Mouse (Mus musculus) lung, embryonic 14.5 days (tissue): ENCODE measurements around the gene Cpne6. TPM values are rescaled to one million over a fixed set of nuclear protein-coding genes. Genes with fewer than 3 reads are reported as not detected.

Source experiments
- ATAC-seq: fragments of 200-750 bp; cut with Nextera tagmentation; 2 replicates; pipeline ENCODE4 v1.8.0; 2017; ENCODE audit warnings: mild to moderate bottlenecking, moderate TSS enrichment, moderate library complexity; ENCODE audit not compliant: insufficient read depth
- DNase-seq: peaks from one replicate; pipeline ENCODE4 v3.0.0-alpha.2; 2015
- H3K27ac ChIP-seq: fragments of 300-500 bp; sonication (generic); 2 replicates; pipeline ENCODE4 v1.5.1; 2014; ENCODE audit warnings: low read depth, mild to moderate bottlenecking, moderate library complexity
- H3K27me3 ChIP-seq: fragments of 300-500 bp; sonication (generic); 2 replicates; pipeline ENCODE4 v1.6.1; 2014; ENCODE audit warnings: low read length, control low read depth; ENCODE audit not compliant: insufficient read depth
- H3K36me3 ChIP-seq: fragments of 300-500 bp; sonication (generic); 2 replicates; pipeline ENCODE4 v1.6.1; 2014; ENCODE audit warnings: control low read depth; ENCODE audit not compliant: insufficient read depth
- H3K4me1 ChIP-seq: fragments of 300-500 bp; sonication (generic); 2 replicates; pipeline ENCODE4 v1.6.1; 2014; ENCODE audit warnings: antibody characterized with exemption, control low read depth; ENCODE audit not compliant: insufficient read depth
- H3K4me2 ChIP-seq: fragments of 300-500 bp; sonication (generic); 2 replicates; pipeline ENCODE4 v1.6.1; 2014; ENCODE audit warnings: mild to moderate bottlenecking
- H3K4me3 ChIP-seq: fragments of 300-500 bp; sonication (generic); 2 replicates; pipeline ENCODE4 v1.5.1; 2014; ENCODE audit warnings: low read depth, low read length
- H3K9ac ChIP-seq: fragments of 300-500 bp; sonication (generic); 2 replicates; pipeline ENCODE4 v1.6.1; 2014
- H3K9me3 ChIP-seq: fragments of 300-500 bp; sonication (generic); 2 replicates; pipeline ENCODE4 v1.6.1; 2016; ENCODE audit warnings: low read depth, low read length, control low read depth
- CTCF ChIP-seq: IDR thresholded peaks from 2 replicates; pipeline ENCODE4 v1.5.1; 2016; ENCODE audit warnings: antibody characterized with exemption, low read depth
- WGBS: fragments of 180-500 bp; shearing (Covaris S2); extraction: QIAGEN DNeasy Blood & Tissue Kit; methylation state at CpG from one replicate; pipeline ENCODE4 v1.1.7; 2014; 5-methylcytosine and 5-hydroxymethylcytosine counted together
- polyA plus RNA-seq: library from polyadenylated mRNA; unstranded; fragments of >200 nt; fragmentation: Nextera tagmentation; extraction: Ambion mirVana; gene quantifications from 2 replicates; pipeline ENCODE4 v1.2.1, GENCODE M21; 2014

The Cpne6 gene
- polyA plus RNA-seq, 1 experiment from 2014 or later, result 0.25 TPM

DNA sequence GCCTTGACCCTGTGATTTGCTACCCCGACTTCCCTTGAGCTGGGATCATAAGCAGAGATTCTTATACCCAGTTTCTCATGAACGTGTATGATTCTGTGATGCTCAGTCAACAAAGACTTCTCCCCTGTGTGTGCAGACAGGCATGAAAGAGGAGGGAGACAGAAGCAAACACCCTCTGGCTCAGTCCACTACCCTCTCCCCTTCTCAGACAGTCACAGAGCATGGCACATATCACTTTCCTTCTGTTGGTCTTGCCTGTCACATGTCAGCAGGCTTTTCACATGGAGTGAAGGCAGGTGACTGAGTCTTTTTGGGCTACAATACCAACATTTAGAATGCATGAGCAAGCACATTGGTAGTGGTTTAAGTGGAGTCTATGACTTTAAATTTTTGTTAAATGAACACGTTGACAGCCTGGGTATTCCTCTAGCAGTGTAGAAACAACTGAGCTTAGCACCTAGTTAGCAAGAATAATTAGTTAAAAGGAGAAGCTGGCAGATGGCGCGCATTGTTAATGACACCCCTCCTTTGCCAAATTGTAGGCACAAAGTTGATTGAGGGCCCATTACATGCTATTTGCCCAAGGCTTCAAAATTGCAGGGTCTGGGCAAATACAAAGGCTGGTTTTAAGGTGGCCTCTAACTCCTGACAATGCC is 25.7 kb upstream of the Cpne6 start:
- H3K27ac ChIP-seq, result no peak overlapping the region
- 74% methylated on average over 5 of the region's 5 CpGs for WGBS
- ATAC-seq (no peak), DNase-seq (no peak)
- H3K9ac ChIP-seq, result no peak overlapping the region
- no peak overlapping the region for H3K4me2 ChIP-seq
- no peak overlapping the region for H3K4me3 ChIP-seq
- no peak for TF ChIP-seq CTCF
- peaks cover 34% of the 10 kb centered on the region for H3K36me3 ChIP-seq
- no peaks in the 10 kb centered on the region for H3K9me3 ChIP-seq
- peaks cover 3% of the 10 kb centered on the region; the same call in 1 of the 2 replicates for H3K4me1 ChIP-seq
- no peaks in the 10 kb centered on the region for H3K27me3 ChIP-seq

DNA sequence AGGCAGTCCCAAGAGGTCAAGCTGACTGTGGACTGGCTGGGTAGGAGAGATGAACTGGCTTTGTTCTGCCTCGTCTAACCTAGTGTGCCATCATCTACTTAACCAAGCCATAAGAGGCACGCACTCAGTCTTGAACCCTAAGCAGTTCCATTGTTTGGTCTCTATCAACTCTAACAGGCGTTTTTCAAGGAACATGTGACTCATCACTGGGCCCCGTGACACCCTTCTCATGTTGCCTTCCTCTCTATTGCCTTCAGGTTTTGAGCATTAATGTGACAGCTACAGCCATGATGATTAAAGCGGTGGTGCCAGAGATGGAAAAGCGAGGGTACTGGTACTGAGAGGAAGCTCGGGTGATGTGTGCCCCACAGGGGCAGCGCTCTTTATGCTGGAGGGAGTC is 23.4 kb upstream of the Cpne6 start:
- 83% methylated on average over 8 of the region's 8 CpGs for WGBS
- DNase-seq (no peak), ATAC-seq (no peak)
- H3K36me3 ChIP-seq, result peaks cover 26% of the 10 kb centered on the region; the same call in 1 of the 2 replicates
- no peak overlapping the region for H3K4me3 ChIP-seq
- H3K27ac ChIP-seq, result no peak overlapping the region
- H3K9ac ChIP-seq, result no peak overlapping the region
- no peaks in the 10 kb centered on the region for H3K27me3 ChIP-seq
- H3K4me1 ChIP-seq, result peaks cover 3% of the 10 kb centered on the region; the same call in 1 of the 2 replicates
- TF ChIP-seq CTCF, result no peak
- no peak overlapping the region for H3K4me2 ChIP-seq
- no peaks in the 10 kb centered on the region for H3K9me3 ChIP-seq

DNA sequence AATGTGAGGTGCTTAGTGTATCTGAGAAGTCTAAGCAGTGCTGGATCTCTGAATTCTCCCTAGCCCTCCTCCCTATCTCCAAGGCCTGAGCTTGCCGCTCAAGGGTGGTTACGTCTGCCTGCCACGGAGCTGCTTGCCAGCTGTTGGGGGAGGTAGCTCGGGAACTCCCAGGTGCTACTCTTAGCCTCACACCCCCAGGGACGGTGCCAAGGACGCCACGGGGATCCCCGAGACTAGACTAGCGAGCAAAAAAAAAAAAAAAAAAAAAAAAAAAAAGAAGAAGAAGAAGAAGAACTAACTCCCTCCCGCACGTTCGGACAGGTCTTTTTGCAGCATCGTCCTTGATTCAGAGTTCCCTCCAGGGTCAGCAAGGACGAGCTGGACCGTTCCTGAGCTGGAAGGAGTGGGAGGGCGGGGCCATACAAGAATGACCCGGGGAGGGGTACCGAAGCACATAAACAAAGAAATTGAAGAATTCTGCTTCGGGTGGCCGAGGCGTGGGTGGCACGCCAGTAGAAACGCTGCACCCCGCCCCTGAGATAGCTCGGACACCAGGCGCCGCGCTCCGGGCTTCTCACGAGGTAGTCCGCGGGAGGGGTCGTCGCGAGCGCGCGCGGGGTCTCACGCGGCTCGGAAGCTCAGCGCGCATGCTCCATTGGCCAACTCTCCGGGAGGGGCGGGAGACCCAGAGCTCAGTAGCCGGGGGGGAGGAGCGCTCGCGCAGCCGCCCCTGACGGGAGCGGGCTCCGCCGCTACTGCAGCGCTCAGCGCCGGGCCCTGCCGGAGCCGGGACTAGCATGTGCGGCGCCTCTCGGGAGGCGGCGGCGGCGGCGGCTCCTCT is 19.7 kb upstream of the Cpne6 start, which contains the start of gene Carmil3:
Gene Carmil3, plus strand, starts transcription at position 291 of the 841 bp plus-strand sequence.
- ATAC-seq (peak; percentile 86), DNase-seq (peak; percentile 86)
- no peak for TF ChIP-seq CTCF
- Histone ChIP-seq H3K4me3 (peak within 1 kb of the TSS; percentile 66), H3K9me3 (no peaks in the 10 kb centered on the region), H3K36me3 (peaks cover 19% of the 10 kb centered on the region; the same call in 1 of the 2 replicates), H3K27ac (peak within 1 kb of the TSS; percentile 46; the same call in 1 of the 2 replicates), H3K4me1 (peaks cover 4% of the 10 kb centered on the region; the same call in 1 of the 2 replicates), H3K9ac (peak within 1 kb of the TSS; percentile 53), H3K4me2 (peak within 1 kb of the TSS; percentile 99), H3K27me3 (no peaks in the 10 kb centered on the region)
- under 1% methylated on average over 62 of the region's 68 CpGs for WGBS

DNA sequence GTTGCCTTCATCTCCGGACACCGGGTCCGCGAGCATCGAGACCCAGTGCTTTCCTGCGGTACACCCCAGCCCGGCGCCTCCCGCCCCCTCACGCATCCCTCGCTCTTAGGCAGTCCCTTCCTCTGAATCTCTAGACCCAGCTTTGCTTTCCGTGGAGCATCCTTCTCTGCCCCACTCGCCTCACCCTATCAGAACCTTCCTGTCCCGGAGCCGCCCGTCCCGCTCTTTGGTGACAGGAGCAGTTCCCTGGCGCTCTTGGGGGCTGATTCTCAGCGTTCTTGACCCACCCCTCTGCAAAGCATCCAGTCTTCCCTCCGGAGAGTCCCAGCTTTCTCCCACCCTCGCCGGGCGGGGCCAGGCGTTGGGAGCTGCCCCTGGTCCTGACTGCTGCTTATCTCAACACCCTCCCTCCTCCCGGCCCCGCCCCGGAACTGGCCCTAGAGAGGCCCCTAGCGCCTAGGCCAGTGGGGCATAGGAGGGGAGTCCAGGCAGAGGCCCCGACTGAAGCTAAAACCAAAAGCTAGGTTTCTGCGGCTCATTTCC is 18.9 kb upstream of the Cpne6 start:
- H3K27ac ChIP-seq, result peak overlapping the region; percentile 46; the same call in 1 of the 2 replicates
- under 1% methylated on average over 30 of the region's 30 CpGs for WGBS
- no peak for TF ChIP-seq CTCF
- H3K9ac ChIP-seq, result peak overlapping the region; percentile 53
- H3K4me2 ChIP-seq, result peak overlapping the region; percentile 99
- no peaks in the 10 kb centered on the region for H3K27me3 ChIP-seq
- peaks cover 4% of the 10 kb centered on the region; the same call in 1 of the 2 replicates for H3K4me1 ChIP-seq
- H3K9me3 ChIP-seq, result no peaks in the 10 kb centered on the region
- H3K36me3 ChIP-seq, result peaks cover 11% of the 10 kb centered on the region; the same call in 1 of the 2 replicates
- DNase-seq (peak; percentile 81), ATAC-seq (peak; percentile 82)
- H3K4me3 ChIP-seq, result peak overlapping the region; percentile 66

DNA sequence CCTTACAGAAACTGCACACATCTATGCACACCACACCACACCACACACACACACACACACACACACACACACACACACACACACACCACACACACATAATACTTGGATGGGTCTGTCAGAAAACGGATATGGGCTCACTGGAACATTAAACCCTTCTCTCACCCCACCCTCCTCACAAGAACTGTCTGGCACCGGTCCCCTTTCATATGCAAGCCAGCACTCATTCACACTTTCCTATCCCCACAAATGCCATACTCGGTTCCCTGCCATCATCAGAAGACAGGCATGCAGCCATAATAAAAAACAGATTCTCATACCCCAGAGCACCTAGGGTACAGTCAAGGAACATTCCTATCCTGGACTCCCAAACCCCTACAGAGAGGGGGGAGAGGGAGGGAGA is 18.1 kb upstream of the Cpne6 start:
- Histone ChIP-seq H3K27me3 (no peaks in the 10 kb centered on the region), H3K9me3 (no peaks in the 10 kb centered on the region), H3K4me3 (no peak overlapping the region), H3K9ac (no peak overlapping the region), H3K36me3 (peaks cover 9% of the 10 kb centered on the region; the same call in 1 of the 2 replicates), H3K27ac (no peak overlapping the region), H3K4me1 (peaks cover 4% of the 10 kb centered on the region; the same call in 1 of the 2 replicates), H3K4me2 (peak overlapping the region; percentile 99; the same call in 1 of the 2 replicates)
- ATAC-seq (no peak), DNase-seq (no peak)
- TF ChIP-seq CTCF, result no peak
- WGBS, result 26% methylated on average over 3 of the region's 3 CpGs

DNA sequence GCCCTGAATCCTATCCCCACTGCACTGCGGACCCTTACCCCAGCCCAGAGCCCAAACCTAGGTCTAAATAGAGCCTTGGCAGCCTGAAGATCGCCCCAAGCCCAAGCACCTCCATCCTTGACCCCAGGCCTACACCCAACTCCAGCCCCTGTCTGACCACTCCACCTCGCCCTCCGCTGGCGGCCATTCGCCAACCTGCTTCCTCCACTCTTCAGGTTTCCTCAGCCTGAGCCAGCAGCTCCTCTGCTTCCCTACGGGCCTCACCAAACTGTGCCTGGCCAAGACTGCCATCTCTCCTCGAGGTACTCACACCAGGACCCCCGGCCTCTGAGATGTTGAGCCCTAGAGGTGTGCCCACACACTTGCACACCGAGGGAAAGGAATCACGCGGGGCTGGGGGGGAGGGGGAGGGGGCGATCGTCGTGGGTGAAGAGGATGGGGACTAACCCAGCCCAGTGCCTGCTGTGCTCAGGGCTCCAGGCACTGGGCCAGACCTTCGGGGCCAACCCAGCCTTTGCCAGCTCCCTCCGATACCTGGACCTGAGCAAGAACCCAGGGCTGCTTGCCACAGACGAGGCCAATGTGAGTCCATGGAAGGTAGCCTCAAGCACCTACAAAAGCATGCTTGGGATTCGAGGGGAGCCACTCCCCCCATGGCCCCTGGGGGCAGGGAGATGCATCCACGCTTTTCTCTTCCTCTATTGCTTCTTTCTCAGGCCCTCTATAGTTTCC is 14.6 kb upstream of the Cpne6 start:
- no peak overlapping the region for H3K4me3 ChIP-seq
- DNase-seq, result no peak
- H3K36me3 ChIP-seq, result no peaks in the 10 kb centered on the region
- no peak overlapping the region for H3K4me2 ChIP-seq
- ATAC-seq, result no peak
- no peaks in the 10 kb centered on the region for H3K9me3 ChIP-seq
- peaks cover 4% of the 10 kb centered on the region; the same call in 1 of the 2 replicates for H3K4me1 ChIP-seq
- H3K27me3 ChIP-seq, result no peaks in the 10 kb centered on the region
- H3K27ac ChIP-seq, result no peak overlapping the region
- no peak for TF ChIP-seq CTCF
- WGBS, result 69% methylated on average over 16 of the region's 20 CpGs
- no peak overlapping the region for H3K9ac ChIP-seq
